Mouse (Mus musculus): ENCODE results near the gene Kremen1.

- no peak for TF ChIP-seq POLR2A (IDR thresholded peaks at IDR 0.05; ENCODE audit: extremely low read depth, insufficient read depth, low read length)
- no peak for TF ChIP-seq CTCF (IDR thresholded peaks at IDR 0.05; ENCODE audit: low read depth, low read length)
Observed at GRCm38 (mm10) chr11:5269846-5270461, 8.6 kb upstream of the Kremen1 start.

Data from liver, adult 2 months (tissue).